Mouse (Mus musculus) thymus, adult 2 months (tissue): ENCODE measurements around the gene Pigq.

Experiments
- CTCF ChIP-seq: fragments of 200-500 bp; IDR thresholded peaks from 2 replicates; pipeline ENCODE4 v1.5.1; 2012; ENCODE audit warnings: mild to moderate bottlenecking, control low read depth, low read length, moderate library complexity, borderline replicate concordance; ENCODE audit not compliant: control insufficient read depth, poor library complexity, insufficient read depth; ENCODE audit errors: extremely low read depth
- POLR2A ChIP-seq: fragments of 200-500 bp; IDR thresholded peaks from 2 replicates; pipeline ENCODE4 v1.6.1; 2012; ENCODE audit warnings: mild to moderate bottlenecking, low read length, control low read depth, moderate library complexity; ENCODE audit not compliant: control insufficient read depth, poor library complexity, insufficient read depth; ENCODE audit errors: extremely low read depth

- TF ChIP-seq CTCF (no peak), POLR2A (no peak)
Observed at GRCm38 (mm10) chr17:25925348-25925747, 19.4 kb downstream of the Pigq start.
